Mouse (Mus musculus) embryo, embryonic 10.5 days (tissue): ENCODE measurements around the gene Fam131a.

Experiments used
- DNase-seq: peaks from one replicate; pipeline ENCODE4 v3.0.0-alpha.2; 2015; ENCODE audit warnings: low spot score

The Fam131a gene

DNA sequence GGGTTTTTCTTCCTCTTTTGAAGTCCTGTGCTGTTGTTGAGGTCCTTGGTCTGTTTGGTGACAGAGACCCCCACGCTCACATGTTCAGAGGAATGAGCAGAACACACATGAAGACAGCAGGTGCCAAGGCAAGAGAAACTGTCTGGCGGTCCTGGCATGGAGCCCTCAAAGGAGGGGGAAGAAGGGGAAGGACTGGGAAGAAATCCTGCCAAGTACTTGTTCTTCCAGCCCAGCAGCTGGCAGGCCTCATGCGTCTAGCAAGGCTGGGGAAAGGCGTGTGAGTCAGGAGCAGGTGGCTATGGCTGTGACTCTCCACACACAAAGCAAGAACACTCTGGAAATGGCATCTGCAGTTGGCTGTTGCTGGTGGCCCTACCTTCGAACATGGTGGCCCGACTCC is 53.6 kb downstream of the Fam131a start:
- no peak for DNase-seq

GRCm38 (mm10) chr16:20750518-20750917 is 57.5 kb downstream of the Fam131a start:
- DNase-seq = no peak
